Mouse (Mus musculus): ENCODE data around the gene Cyb5d1. TPM values are rescaled to one million over a fixed set of nuclear protein-coding genes. Genes with fewer than 3 reads are reported as not detected.
"Not testable (repeated sequence)": the region's sequence is repeated elsewhere in the genome, so short reads cannot be mapped to it uniquely, and the experiment has no call there.

Cyb5d1 gene
- 33.3 TPM in 2 replicates for polyA plus RNA-seq (2014; fragmentation: Nextera tagmentation; extraction: Ambion mirVana)

- peak within 1 kb of the TSS; percentile 74 for H3K27ac ChIP-seq (replicated peaks; ENCODE audit: low read depth, low read length)
- DNase-seq (ENCODE audit: low spot score): peak; percentile 91
Measured at GRCm38 (mm10) chr11:69395235-69395633, at the start of gene Cyb5d1, which contains the start of gene Naa38. Gene Cyb5d1, minus strand, starts transcription at chr11:69395631. Gene Naa38, plus strand, starts transcription at chr11:69395487.

GRCm38 (mm10) chr11:69443328-69443727 is 47.9 kb upstream of the Cyb5d1 start:
- H3K9ac ChIP-seq (replicated peaks; ENCODE audit: low read length): no peak overlapping the region
- H3K27me3 ChIP-seq (ENCODE audit: control insufficient read depth, insufficient read depth, low read length): no peaks in the 10 kb centered on the region
- DNase-seq (ENCODE audit: low spot score) (no peak), ATAC-seq (replicated peaks; ENCODE audit: insufficient number of reproducible peaks, low FRiP score, low TSS enrichment, low read depth) (no peak)
- no peaks in the 10 kb centered on the region for H3K4me1 ChIP-seq (ENCODE audit: control insufficient read depth, insufficient read depth, low read length)
- WGBS: 36% methylated on average over 5 of the region's 5 CpGs
- H3K27ac ChIP-seq (replicated peaks; ENCODE audit: low read depth, low read length): no peak overlapping the region
- H3K4me2 ChIP-seq (ENCODE audit: low read depth, low read length): no peak overlapping the region
- H3K9me3 ChIP-seq (replicated peaks; ENCODE audit: control insufficient read depth, low read length): no peaks in the 10 kb centered on the region
- no peaks in the 10 kb centered on the region for H3K36me3 ChIP-seq (replicated peaks; ENCODE audit: control insufficient read depth, insufficient read depth, low read depth, low read length)
- H3K4me3 ChIP-seq (ENCODE audit: low read depth, low read length): no peak overlapping the region

More at GRCm38 (mm10) chr11:69395235-69395633, at the start of gene Cyb5d1, which contains the start of gene Naa38:
- 0% methylated on average over 20 of the region's 24 CpGs for WGBS
- H3K36me3 ChIP-seq (replicated peaks; ENCODE audit: control insufficient read depth, insufficient read depth, low read depth, low read length); H3K4me1 ChIP-seq (ENCODE audit: control insufficient read depth, insufficient read depth, low read length); H3K9me3 ChIP-seq (replicated peaks; ENCODE audit: control insufficient read depth, low read length); H3K27me3 ChIP-seq (ENCODE audit: control insufficient read depth, insufficient read depth, low read length): not testable (repeated sequence)
- H3K4me3 ChIP-seq (ENCODE audit: low read depth, low read length): peak within 1 kb of the TSS; percentile 52
- H3K4me2 ChIP-seq (ENCODE audit: low read depth, low read length): peak within 1 kb of the TSS; percentile 63
- peak; percentile 31; the same call in 1 of the 2 replicates for ATAC-seq (replicated peaks; ENCODE audit: insufficient number of reproducible peaks, low FRiP score, low TSS enrichment, low read depth)
- peak within 1 kb of the TSS; percentile 78 for H3K9ac ChIP-seq (replicated peaks; ENCODE audit: low read length)

GRCm38 (mm10) chr11:69437291-69437690 is 41.9 kb upstream of the Cyb5d1 start:
- 36% methylated on average over 3 of the region's 3 CpGs for WGBS
- no peaks in the 10 kb centered on the region for H3K36me3 ChIP-seq (replicated peaks; ENCODE audit: control insufficient read depth, insufficient read depth, low read depth, low read length)
- DNase-seq (ENCODE audit: low spot score) (no peak), ATAC-seq (replicated peaks; ENCODE audit: insufficient number of reproducible peaks, low FRiP score, low TSS enrichment, low read depth) (no peak)
- H3K27ac ChIP-seq (replicated peaks; ENCODE audit: low read depth, low read length): no peak overlapping the region
- H3K9ac ChIP-seq (replicated peaks; ENCODE audit: low read length): no peak overlapping the region
- H3K4me3 ChIP-seq (ENCODE audit: low read depth, low read length): no peak overlapping the region
- H3K27me3 ChIP-seq (ENCODE audit: control insufficient read depth, insufficient read depth, low read length): no peaks in the 10 kb centered on the region
- no peaks in the 10 kb centered on the region for H3K4me1 ChIP-seq (ENCODE audit: control insufficient read depth, insufficient read depth, low read length)
- no peak overlapping the region for H3K4me2 ChIP-seq (ENCODE audit: low read depth, low read length)
- no peaks in the 10 kb centered on the region for H3K9me3 ChIP-seq (replicated peaks; ENCODE audit: control insufficient read depth, low read length)

GRCm38 (mm10) chr11:69433189-69433588 is 37.8 kb upstream of the Cyb5d1 start:
- Histone ChIP-seq H3K4me1 (ENCODE audit: control insufficient read depth, insufficient read depth, low read length) (no peaks in the 10 kb centered on the region; the same call in 1 of the 2 replicates), H3K9me3 (replicated peaks; ENCODE audit: control insufficient read depth, low read length) (no peaks in the 10 kb centered on the region), H3K9ac (replicated peaks; ENCODE audit: low read length) (no peak overlapping the region), H3K4me2 (ENCODE audit: low read depth, low read length) (no peak overlapping the region), H3K27me3 (ENCODE audit: control insufficient read depth, insufficient read depth, low read length) (no peaks in the 10 kb centered on the region), H3K36me3 (replicated peaks; ENCODE audit: control insufficient read depth, insufficient read depth, low read depth, low read length) (no peaks in the 10 kb centered on the region), H3K4me3 (ENCODE audit: low read depth, low read length) (no peak overlapping the region), H3K27ac (replicated peaks; ENCODE audit: low read depth, low read length) (no peak overlapping the region)
- no peak for DNase-seq (ENCODE audit: low spot score)
- WGBS: 64% methylated on average over 6 of the region's 6 CpGs
- no peak for ATAC-seq (replicated peaks; ENCODE audit: insufficient number of reproducible peaks, low FRiP score, low TSS enrichment, low read depth)

- no peak overlapping the region for H3K27ac ChIP-seq (replicated peaks; ENCODE audit: low read depth, low read length)
- H3K4me3 ChIP-seq (ENCODE audit: low read depth, low read length): no peak overlapping the region
- WGBS: 71% methylated on average over 11 of the region's 11 CpGs
- H3K36me3 ChIP-seq (replicated peaks; ENCODE audit: control insufficient read depth, insufficient read depth, low read depth, low read length): no peaks in the 10 kb centered on the region
- no peaks in the 10 kb centered on the region for H3K27me3 ChIP-seq (ENCODE audit: control insufficient read depth, insufficient read depth, low read length)
- DNase-seq (ENCODE audit: low spot score): no peak
- H3K4me1 ChIP-seq (ENCODE audit: control insufficient read depth, insufficient read depth, low read length): no peaks in the 10 kb centered on the region; the same call in 1 of the 2 replicates
- H3K9me3 ChIP-seq (replicated peaks; ENCODE audit: control insufficient read depth, low read length): no peaks in the 10 kb centered on the region
- no peak overlapping the region for H3K4me2 ChIP-seq (ENCODE audit: low read depth, low read length)
- no peak overlapping the region for H3K9ac ChIP-seq (replicated peaks; ENCODE audit: low read length)
- no peak for ATAC-seq (replicated peaks; ENCODE audit: insufficient number of reproducible peaks, low FRiP score, low TSS enrichment, low read depth)
Measured at GRCm38 (mm10) chr11:69432640-69432982, 37.2 kb upstream of the Cyb5d1 start.

GRCm38 (mm10) chr11:69431829-69432639 is 36.6 kb upstream of the Cyb5d1 start:
- Histone ChIP-seq H3K27ac (replicated peaks; ENCODE audit: low read depth, low read length) (no peak overlapping the region), H3K27me3 (ENCODE audit: control insufficient read depth, insufficient read depth, low read length) (no peaks in the 10 kb centered on the region), H3K9me3 (replicated peaks; ENCODE audit: control insufficient read depth, low read length) (no peaks in the 10 kb centered on the region), H3K4me2 (ENCODE audit: low read depth, low read length) (no peak overlapping the region), H3K36me3 (replicated peaks; ENCODE audit: control insufficient read depth, insufficient read depth, low read depth, low read length) (no peaks in the 10 kb centered on the region), H3K4me3 (ENCODE audit: low read depth, low read length) (no peak overlapping the region), H3K4me1 (ENCODE audit: control insufficient read depth, insufficient read depth, low read length) (no peaks in the 10 kb centered on the region; the same call in 1 of the 2 replicates), H3K9ac (replicated peaks; ENCODE audit: low read length) (0 out of 2 replicates have a peak overlapping the region, but pooled peaks have one; percentile 28)
- WGBS: 35% methylated on average over 11 of the region's 11 CpGs
- DNase-seq (ENCODE audit: low spot score) (peak; percentile 91), ATAC-seq (replicated peaks; ENCODE audit: insufficient number of reproducible peaks, low FRiP score, low TSS enrichment, low read depth) (peak; percentile 63; the same call in 1 of the 2 replicates)

- Histone ChIP-seq H3K27ac (replicated peaks; ENCODE audit: low read depth, low read length) (no peak overlapping the region), H3K9ac (replicated peaks; ENCODE audit: low read length) (no peak overlapping the region), H3K27me3 (ENCODE audit: control insufficient read depth, insufficient read depth, low read length) (no peaks in the 10 kb centered on the region), H3K4me3 (ENCODE audit: low read depth, low read length) (no peak overlapping the region), H3K36me3 (replicated peaks; ENCODE audit: control insufficient read depth, insufficient read depth, low read depth, low read length) (no peaks in the 10 kb centered on the region), H3K9me3 (replicated peaks; ENCODE audit: control insufficient read depth, low read length) (no peaks in the 10 kb centered on the region), H3K4me2 (ENCODE audit: low read depth, low read length) (no peak overlapping the region), H3K4me1 (ENCODE audit: control insufficient read depth, insufficient read depth, low read length) (no peaks in the 10 kb centered on the region; the same call in 1 of the 2 replicates)
- DNase-seq (ENCODE audit: low spot score): no peak
- no peak for ATAC-seq (replicated peaks; ENCODE audit: insufficient number of reproducible peaks, low FRiP score, low TSS enrichment, low read depth)
- WGBS: 90% methylated on average over 15 of the region's 15 CpGs
Measured at GRCm38 (mm10) chr11:69430631-69431030, 35.2 kb upstream of the Cyb5d1 start.

- Histone ChIP-seq H3K4me1 (ENCODE audit: control insufficient read depth, insufficient read depth, low read length) (no peaks in the 10 kb centered on the region; the same call in 1 of the 2 replicates), H3K4me2 (ENCODE audit: low read depth, low read length) (no peak overlapping the region), H3K27ac (replicated peaks; ENCODE audit: low read depth, low read length) (no peak overlapping the region), H3K9ac (replicated peaks; ENCODE audit: low read length) (no peak overlapping the region), H3K4me3 (ENCODE audit: low read depth, low read length) (no peak overlapping the region), H3K27me3 (ENCODE audit: control insufficient read depth, insufficient read depth, low read length) (no peaks in the 10 kb centered on the region), H3K36me3 (replicated peaks; ENCODE audit: control insufficient read depth, insufficient read depth, low read depth, low read length) (no peaks in the 10 kb centered on the region), H3K9me3 (replicated peaks; ENCODE audit: control insufficient read depth, low read length) (no peaks in the 10 kb centered on the region)
- 70% methylated on average over 2 of the region's 2 CpGs for WGBS
- DNase-seq (ENCODE audit: low spot score): no peak
- no peak for ATAC-seq (replicated peaks; ENCODE audit: insufficient number of reproducible peaks, low FRiP score, low TSS enrichment, low read depth)
Measured at GRCm38 (mm10) chr11:69429313-69429712, 33.9 kb upstream of the Cyb5d1 start.
